Mouse (Mus musculus) kidney, adult 2 months (tissue): ENCODE results near the gene Dctn2.

Experiments used
- CTCF ChIP-seq: fragments of 200-500 bp; conservative IDR thresholded peaks from 2 replicates; pipeline ENCODE4 v1.5.1; 2011; ENCODE audit warnings: low read depth, mild to moderate bottlenecking, control low read depth, low read length, moderate library complexity, mixed read lengths; ENCODE audit not compliant: insufficient read depth, insufficient read length
- POLR2A ChIP-seq: fragments of 200-500 bp; IDR thresholded peaks from one replicate; pipeline ENCODE4 v1.6.1; 2011; ENCODE audit warnings: low read depth, low read length, control low read depth

DNA sequence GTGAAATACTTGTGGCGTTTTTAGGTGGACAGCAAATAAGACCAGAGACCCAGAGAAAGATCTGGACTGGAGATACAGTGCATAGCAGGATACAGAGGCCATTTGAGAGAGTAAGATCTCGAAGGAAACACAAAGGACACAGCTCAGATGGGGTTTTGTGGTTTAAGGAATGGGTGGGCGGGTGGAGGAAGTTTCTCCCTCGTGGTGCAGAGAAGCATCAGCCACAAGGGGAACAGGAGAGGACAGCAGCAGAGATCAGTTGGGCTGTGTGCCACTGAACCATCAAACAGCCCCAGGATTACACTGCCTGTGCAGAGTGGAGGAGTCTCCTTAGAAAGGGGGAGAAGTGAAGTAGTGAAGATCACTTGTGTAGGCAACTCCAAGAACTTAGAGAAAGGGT lies 51.8 kb downstream of the Dctn2 start:
- no peak for TF ChIP-seq CTCF
- TF ChIP-seq POLR2A: no peak
